Mouse (Mus musculus) left cerebral cortex, adult 2 months (tissue): ENCODE measurements around the gene Gm10490. TPM values are rescaled to one million over a fixed set of nuclear protein-coding genes. Genes with fewer than 3 reads are reported as not detected.

Experiments
- DNase-seq, 2 experiments: peaks; one replicate each; pipeline ENCODE4 v3.0.0; 2021 to 2022; ENCODE audit warnings: low spot score in 2 of 2, mixed read lengths in 1 of 2; ENCODE audit errors: extremely low spot score in 1 of 2
- H3K27ac ChIP-seq: fragments of 200-600 bp; 2 replicates; pipeline ENCODE4 v1.8.1; 2022
- H3K4me3 ChIP-seq: fragments of 200-600 bp; 2 replicates; pipeline ENCODE4 v1.8.1; 2022
- CTCF ChIP-seq: fragments of 200-600 bp; IDR thresholded peaks from 2 replicates; pipeline ENCODE4 v1.8.1; 2022; ENCODE audit warnings: antibody characterized with exemption, mild to moderate bottlenecking, moderate library complexity
- intact Hi-C: fragments of 180-260 bp; cut with DNase I; formaldehyde crosslinking; loops from one replicate; pipeline ENCODE4 v1.15.1; 2025
- total RNA-seq, 2 experiments: library from RNA; stranded (reverse); gene quantifications; 2 replicates each; pipeline ENCODE4 v1.2.3; 2021

Gm10490 gene
- total RNA-seq, 2 experiments from 2014 or later, result not detected

DNA sequence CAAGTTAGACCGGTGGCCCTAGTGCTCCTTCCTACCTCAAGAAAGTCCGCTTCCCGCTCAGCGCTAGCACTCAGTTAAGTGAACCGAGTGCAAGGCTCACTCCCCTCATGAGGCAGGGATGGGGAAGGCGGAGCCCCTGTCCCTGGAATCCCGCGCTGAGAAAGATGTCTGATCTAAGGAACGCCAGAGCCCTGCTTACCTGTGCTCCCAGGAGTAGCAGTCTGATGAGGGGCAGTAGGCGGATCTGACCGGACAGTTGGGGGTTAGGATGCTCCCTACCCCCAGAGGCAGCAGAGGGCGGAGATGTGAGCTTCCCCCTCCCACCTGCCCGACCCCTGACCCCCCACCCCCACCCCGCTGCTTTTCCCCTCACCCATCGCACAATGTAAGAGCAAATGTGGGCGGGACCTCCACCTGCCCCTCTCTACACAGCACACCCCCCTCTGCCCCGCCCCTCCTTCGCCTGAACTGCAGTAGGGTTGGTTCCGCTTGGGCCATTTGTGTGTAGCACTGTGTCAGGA, 19.0 kb downstream of the Gm10490 start, which contains the start of gene Eras:
TSS of gene Eras (minus strand) at position 338 of the 521 bp plus-strand sequence.
- intact Hi-C loops, result no loop called here
- H3K27ac ChIP-seq, result no peak within 1 kb of the TSS
- no peak within 1 kb of the TSS for H3K4me3 ChIP-seq
- TF ChIP-seq CTCF, result no peak
- DNase-seq, result no peak

DNA sequence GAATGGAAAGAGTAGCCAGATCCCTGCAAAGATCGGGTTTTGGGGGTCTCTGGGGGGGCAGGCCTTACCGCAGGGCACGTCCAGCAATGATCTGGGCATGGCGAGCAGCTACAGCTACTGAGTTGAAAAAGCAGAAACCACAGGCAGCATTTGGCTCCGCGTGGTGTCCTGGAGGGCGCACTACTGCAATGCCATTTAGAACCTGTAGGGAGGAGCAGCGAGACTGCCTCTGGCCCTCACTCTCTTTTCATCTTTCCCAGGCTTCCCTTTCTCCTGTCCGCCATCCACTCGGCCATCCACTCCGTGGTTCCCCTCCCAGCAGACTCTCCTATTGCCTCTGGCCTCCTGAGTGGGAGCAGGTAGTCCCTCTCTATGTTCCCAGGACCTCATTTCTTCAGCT, 27.5 kb downstream of the Gm10490 start:
- no peak for DNase-seq
- intact Hi-C loops, result no loop called here
- TF ChIP-seq CTCF, result no peak; the same call in none of the 2 replicates
- H3K27ac ChIP-seq, result no peak overlapping the region
- H3K4me3 ChIP-seq, result no peak overlapping the region

DNA sequence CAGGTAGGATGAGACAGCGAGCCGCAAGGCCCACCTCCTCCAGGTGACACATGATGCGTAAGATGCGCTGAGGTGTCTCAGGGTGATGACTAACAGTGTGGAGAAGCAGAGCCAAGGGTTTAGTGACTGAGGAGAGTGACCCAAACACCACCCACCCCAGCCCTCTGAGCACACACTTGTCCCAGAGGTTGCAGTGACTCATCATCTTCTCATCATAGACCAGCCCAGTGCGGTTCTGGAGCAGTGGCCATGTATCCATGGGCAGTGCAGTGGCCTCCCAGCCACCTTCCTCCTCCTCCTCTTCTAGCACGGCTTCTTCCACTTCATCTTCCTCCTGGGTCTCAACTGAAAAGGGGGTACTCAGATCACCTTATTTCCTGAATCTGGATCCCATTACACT, 28.3 kb downstream of the Gm10490 start:
- intact Hi-C loops, result no loop called here
- no peak for TF ChIP-seq CTCF
- DNase-seq, result no peak
- Histone ChIP-seq H3K27ac (no peak overlapping the region), H3K4me3 (no peak overlapping the region)

DNA sequence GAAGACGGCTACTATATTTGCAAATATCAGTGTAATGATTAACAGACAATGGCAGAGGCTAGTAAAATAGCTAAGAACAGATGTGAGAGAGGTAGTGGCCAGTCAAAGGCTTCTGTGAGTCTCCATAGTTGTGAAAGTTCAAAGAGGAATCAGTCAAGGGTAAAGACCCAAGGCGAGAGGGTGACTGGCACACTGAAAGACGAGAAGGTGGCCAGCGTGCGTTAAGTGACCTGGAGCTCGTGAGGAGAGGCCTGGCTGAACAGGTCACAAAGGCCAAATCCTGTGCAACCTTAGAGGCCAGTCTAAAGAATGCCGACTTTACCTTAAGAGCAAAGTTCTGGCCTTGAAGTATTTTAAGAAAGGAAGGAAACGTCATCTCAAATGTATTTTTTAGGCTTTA, 36.3 kb downstream of the Gm10490 start:
- no peak overlapping the region for H3K27ac ChIP-seq
- DNase-seq, result no peak
- intact Hi-C loops, result no loop called here
- TF ChIP-seq CTCF, result no peak
- no peak overlapping the region for H3K4me3 ChIP-seq

DNA sequence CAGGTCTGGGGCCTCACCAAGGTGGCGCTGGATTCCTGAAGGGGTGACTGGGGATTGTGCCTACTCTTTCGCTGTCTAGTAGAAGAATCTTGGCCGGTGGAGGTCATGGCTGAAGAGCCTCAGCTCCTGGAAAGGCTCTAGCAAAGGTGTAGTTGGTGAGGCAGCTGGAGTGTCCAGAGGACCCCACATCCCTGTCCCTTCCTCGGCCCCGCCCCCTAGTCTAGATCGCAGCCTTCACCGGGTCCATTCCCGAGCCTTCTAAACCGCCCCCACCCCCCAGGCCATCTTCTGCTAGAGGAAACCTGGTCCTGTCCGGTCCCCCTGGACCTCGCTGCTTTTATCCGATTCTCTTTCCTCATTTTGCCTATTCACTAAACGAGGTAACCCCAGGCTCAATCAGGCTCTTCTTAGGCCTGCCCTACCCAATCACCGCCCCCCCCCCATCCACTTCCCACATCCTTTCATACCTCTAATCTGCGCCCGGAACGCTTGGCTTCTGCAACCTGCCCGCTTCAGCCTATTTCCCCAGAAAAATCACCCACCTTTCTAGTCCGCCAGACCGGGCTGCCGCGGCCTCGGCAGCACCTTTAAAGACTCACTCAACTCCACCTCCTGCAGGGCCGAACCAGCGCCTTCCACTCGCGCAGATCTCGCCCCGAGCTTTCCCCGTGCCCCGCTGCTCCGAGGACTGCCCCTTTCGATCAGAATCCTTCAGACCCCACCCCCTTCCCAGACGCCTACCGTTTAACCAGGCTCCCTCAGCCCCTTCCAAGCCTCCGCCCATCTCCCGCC, 38.0 kb downstream of the Gm10490 start, which contains the start of gene Hdac6:
TSS of gene Hdac6 (minus strand) at position 782 of the 792 bp plus-strand sequence.
- DNase-seq, result peak in 1 of 2 experiments; percentile 11
- Histone ChIP-seq H3K4me3 (peak within 1 kb of the TSS; percentile 54), H3K27ac (peak within 1 kb of the TSS; percentile 82)
- no peak for TF ChIP-seq CTCF
- intact Hi-C loops, result no loop called here

DNA sequence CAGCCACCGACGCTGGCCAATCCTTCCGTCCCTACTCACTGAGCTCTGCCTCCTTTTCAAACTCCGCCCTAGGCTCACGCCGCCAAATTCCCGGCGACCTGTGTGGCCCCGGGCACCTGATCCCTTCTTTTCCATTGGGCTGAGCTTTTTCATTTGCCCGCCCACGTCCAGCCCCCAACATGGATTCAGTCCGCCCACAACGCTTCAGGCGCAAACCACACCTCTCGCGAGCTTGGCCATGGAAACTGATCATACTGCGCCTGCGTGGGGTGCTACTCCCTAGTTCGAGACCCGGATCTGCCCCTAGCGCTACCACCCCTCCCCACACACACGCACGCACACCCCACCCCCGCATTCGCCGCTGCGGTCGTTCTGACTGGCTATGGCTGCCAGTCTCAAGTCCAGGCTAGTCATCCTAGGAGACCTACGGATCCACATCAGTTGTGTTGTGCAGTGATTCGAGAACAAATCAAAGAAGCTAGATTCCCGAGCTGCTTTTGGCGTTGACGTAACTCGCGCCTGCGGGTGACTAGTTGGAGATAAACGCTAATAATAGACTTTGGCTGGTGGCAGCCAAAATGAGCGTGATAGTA, 38.7 kb downstream of the Gm10490 start:
- TF ChIP-seq CTCF, result no peak
- peak overlapping the region; percentile 82 for H3K27ac ChIP-seq
- intact Hi-C loops, result no loop called here
- peak; percentile 87 to 91 for DNase-seq
- H3K4me3 ChIP-seq, result peak overlapping the region; percentile 54

DNA sequence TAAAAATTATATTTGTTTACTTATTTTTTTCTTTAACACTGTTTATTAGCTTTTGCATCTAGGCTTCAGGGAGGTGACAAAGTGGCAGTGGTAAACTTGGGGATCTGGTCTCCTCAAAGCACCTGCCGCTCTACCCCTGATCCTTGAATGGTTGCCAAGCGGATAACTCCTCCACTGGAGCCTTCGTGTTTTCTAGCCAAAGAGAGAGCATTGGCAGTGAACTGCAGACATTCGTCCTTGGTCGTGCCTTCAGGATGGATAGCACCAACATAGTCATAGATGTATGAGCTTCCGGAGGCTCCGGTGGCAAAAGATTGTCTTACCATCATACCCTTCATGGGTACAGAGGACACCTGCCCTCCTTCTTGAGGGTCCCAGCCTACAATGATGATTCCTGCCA, 40.7 kb downstream of the Gm10490 start:
- no peak overlapping the region for H3K4me3 ChIP-seq
- no peak for TF ChIP-seq CTCF
- H3K27ac ChIP-seq, result no peak overlapping the region
- no peak for DNase-seq
- intact Hi-C loops, result loop anchor here (10.0 kb wide), 1 partner anchor 55 kb away; no protein-coding TSS in a partner anchor

DNA sequence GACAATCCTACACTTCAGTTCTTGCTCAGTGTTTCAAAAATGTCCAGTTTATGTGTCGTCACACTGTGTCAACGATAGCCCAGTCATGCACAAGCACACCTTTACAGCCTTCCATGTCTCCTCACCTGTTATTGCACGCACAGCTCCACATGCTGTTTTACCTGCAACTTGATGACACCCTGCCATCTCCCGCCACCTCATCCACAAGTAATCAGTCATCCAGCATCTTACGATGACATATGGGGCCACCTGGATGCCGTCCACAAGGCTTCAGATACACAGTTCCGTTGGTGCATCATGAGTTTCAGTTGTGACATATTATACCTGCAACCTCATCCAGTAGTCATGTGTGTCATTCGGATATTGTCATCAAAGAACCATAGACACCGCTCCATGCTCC, 49.5 kb downstream of the Gm10490 start:
- intact Hi-C loops, result loop anchor here (10.0 kb wide), 1 partner anchor 46 kb away; no protein-coding TSS in a partner anchor
- DNase-seq, result no peak
- TF ChIP-seq CTCF, result no peak

More for the DNA sequence above, 49.5 kb downstream of the Gm10490 start:
- Histone ChIP-seq H3K4me3 (no peak overlapping the region), H3K27ac (no peak overlapping the region)

Other genes starting within 250 kb of the Gm10490 start
- gene Plp2, start 238.2 kb upstream of the Gm10490 start, total RNA-seq, result 1 to 10 TPM; 6.5 to 8.8 TPM
- gene Magix, start 228.3 kb upstream of the Gm10490 start, total RNA-seq, result under 1 TPM; 0.16 to 0.43 TPM
- 10 to 100 TPM; 32.9 to 34.5 TPM for gene Gpkow, start 212.4 kb upstream of the Gm10490 start, total RNA-seq
- 10 to 100 TPM; 61.0 to 68.9 TPM for gene Wdr45, start 195.2 kb upstream of the Gm10490 start, total RNA-seq
- gene Gm45208, start 187.3 kb upstream of the Gm10490 start, total RNA-seq, result not detected
- 10 to 100 TPM; 88.9 to 92.7 TPM for gene Praf2, start 181.1 kb upstream of the Gm10490 start, total RNA-seq
- 10 to 100 TPM; 26.3 TPM for gene Ccdc120, start 158.6 kb upstream of the Gm10490 start, total RNA-seq
- gene Tfe3, start 147.0 kb upstream of the Gm10490 start, total RNA-seq, result 10 to 100 TPM; 30.9 to 35.1 TPM
- gene Gripap1, start 119.8 kb upstream of the Gm10490 start, total RNA-seq, result 100 to 1,000 TPM; 109 to 113 TPM
- gene Kcnd1, start 87.3 kb upstream of the Gm10490 start, total RNA-seq, result 1 to 10 TPM; 7.7 to 9.3 TPM
- 10 to 100 TPM; 76.4 to 84.1 TPM for gene Otud5, start 68.2 kb upstream of the Gm10490 start, total RNA-seq
- gene Pim2, start 31.3 kb upstream of the Gm10490 start, total RNA-seq, result 10 to 100 TPM; 53.6 to 56.3 TPM
- gene Slc35a2, start 25.5 kb upstream of the Gm10490 start, total RNA-seq, result 10 to 100 TPM; 31.9 to 39.6 TPM
- 10 to 100 TPM; 80.5 to 83.6 TPM for gene Pqbp1, start 10.3 kb upstream of the Gm10490 start, total RNA-seq
- 10 to 100 TPM; 19.3 to 27.4 TPM for gene Timm17b, start 10.2 kb upstream of the Gm10490 start, total RNA-seq
- gene Gm10491, start 1.7 kb upstream of the Gm10490 start, total RNA-seq, result not detected
- 100 to 1,000 TPM; 463 to 503 TPM for gene Pcsk1n, start 10.3 kb downstream of the Gm10490 start, total RNA-seq
- gene Eras, start 19.1 kb downstream of the Gm10490 start, total RNA-seq, result not detected
- 10 to 100 TPM; 50.3 to 52.7 TPM for gene Hdac6, start 38.3 kb downstream of the Gm10490 start, total RNA-seq
- gene Gata1, start 68.5 kb downstream of the Gm10490 start, total RNA-seq, result not detected
- under 1 TPM; 0.75 to 0.94 TPM for gene Glod5, start 109.0 kb downstream of the Gm10490 start, total RNA-seq
- 10 to 100 TPM; 22.5 to 27.1 TPM for gene Suv39h1, start 165.2 kb downstream of the Gm10490 start, total RNA-seq
- 1 to 10 TPM; 1.5 to 1.9 TPM for gene Was, start 181.0 kb downstream of the Gm10490 start, total RNA-seq
- gene Wdr13, start 223.3 kb downstream of the Gm10490 start, total RNA-seq, result 100 to 1,000 TPM; 190 to 220 TPM
- 100 to 1,000 TPM in 1 of 2 experiments, 10 to 100 TPM in 1; 86.0 to 124 TPM for gene Rbm3, start 236.3 kb downstream of the Gm10490 start, total RNA-seq